Mouse (Mus musculus) spleen, adult 2 months (tissue): ENCODE measurements at regions not wholly inside any gene's neighbourhood (a gene's known extent, or its start where the extent isn't known, plus 50 kb on each side); places are given as distances from the start of the nearest gene placed in this dataset.

ENCODE experiments used
- DNase-seq, 2 experiments: peaks; one replicate each; pipeline versions ENCODE4 v3.0.0 to v3.0.0-alpha.2; 2012 to 2021; ENCODE audit warnings: low spot score in 2 of 2, low read depth in 1 of 2
- H3K27ac ChIP-seq: fragments of 200-500 bp; 2 replicates; pipeline ENCODE4 v1.5.1; 2012; ENCODE audit warnings: low read length, inconsistent platforms; ENCODE audit not compliant: insufficient read depth
- H3K27me3 ChIP-seq: fragments of 200-500 bp; 2 replicates; pipeline ENCODE4 v1.6.1; 2012; ENCODE audit warnings: mild to moderate bottlenecking, moderate library complexity, low read length, inconsistent platforms; ENCODE audit not compliant: control insufficient read depth, insufficient read depth
- H3K36me3 ChIP-seq: fragments of 200-500 bp; 2 replicates; pipeline ENCODE4 v1.6.1; 2012; ENCODE audit warnings: mild to moderate bottlenecking, low read length, inconsistent platforms; ENCODE audit not compliant: control insufficient read depth, insufficient read depth
- H3K4me1 ChIP-seq: fragments of 200-500 bp; 2 replicates; pipeline ENCODE4 v1.6.1; 2011; ENCODE audit warnings: inconsistent platforms; ENCODE audit not compliant: control insufficient read depth, insufficient read depth, insufficient read length
- H3K4me3 ChIP-seq: fragments of 200-500 bp; 2 replicates; pipeline ENCODE4 v1.5.1; 2011; ENCODE audit warnings: mild to moderate bottlenecking, inconsistent platforms; ENCODE audit not compliant: insufficient read depth, insufficient read length; ENCODE audit errors: extremely low read depth
- CTCF ChIP-seq: fragments of 200-500 bp; IDR thresholded peaks from 2 replicates; pipeline ENCODE4 v1.5.1; 2011; ENCODE audit warnings: mild to moderate bottlenecking, inconsistent platforms; ENCODE audit not compliant: insufficient read depth, insufficient read length, insufficient replicate concordance; ENCODE audit errors: extremely low read depth
- POLR2A ChIP-seq: fragments of 200-500 bp; IDR thresholded peaks from 2 replicates; pipeline ENCODE4 v1.6.1; 2011; ENCODE audit warnings: low read depth, low read length, inconsistent platforms
- WGBS: fragments of 180-500 bp; shearing (Covaris S2); methylation state at CpG from one replicate; pipeline ENCODE4 v1.1.7; 2018; 5-methylcytosine and 5-hydroxymethylcytosine counted together

- Histone ChIP-seq H3K27me3 (no peaks in the 10 kb centered on the region), H3K4me3 (no peak overlapping the region), H3K27ac (no peak overlapping the region), H3K4me1 (no peaks in the 10 kb centered on the region), H3K36me3 (no peaks in the 10 kb centered on the region)
- DNase-seq = no peak
- 87% methylated on average over 4 of the region's 4 CpGs for WGBS
- TF ChIP-seq CTCF (no peak), POLR2A (no peak)
These were observed 279.2 kb downstream of the 4933412E24Rik start for GRCm38 (mm10) chr15:59737247-59737646.

- no peak for TF ChIP-seq POLR2A
- no peak for TF ChIP-seq CTCF
- Histone ChIP-seq H3K27me3 (no peaks in the 10 kb centered on the region), H3K4me3 (no peak overlapping the region), H3K36me3 (no peaks in the 10 kb centered on the region), H3K4me1 (no peaks in the 10 kb centered on the region; the same call in 1 of the 2 replicates), H3K27ac (no peak overlapping the region)
- 89% methylated on average over 1 of the region's 1 CpGs for WGBS
- DNase-seq = no peak
These were observed 282.0 kb downstream of the 4933412E24Rik start for GRCm38 (mm10) chr15:59734376-59734775.

GRCm38 (mm10) chr15:59733932-59734331, 282.5 kb downstream of the 4933412E24Rik start:
- H3K4me1 ChIP-seq = no peaks in the 10 kb centered on the region; the same call in 1 of the 2 replicates
- no peak overlapping the region for H3K27ac ChIP-seq
- no peak for DNase-seq
- H3K4me3 ChIP-seq = no peak overlapping the region
- TF ChIP-seq CTCF (no peak), POLR2A (no peak)
- 82% methylated on average over 3 of the region's 3 CpGs for WGBS
- H3K36me3 ChIP-seq = no peaks in the 10 kb centered on the region
- no peaks in the 10 kb centered on the region for H3K27me3 ChIP-seq

- no peak for DNase-seq
- no peak overlapping the region for H3K4me3 ChIP-seq
- 78% methylated on average over 12 of the region's 12 CpGs for WGBS
These were observed 283.2 kb downstream of the 4933412E24Rik start for GRCm38 (mm10) chr15:59733031-59733810.

GRCm38 (mm10) chr15:59731129-59731528, 285.3 kb downstream of the 4933412E24Rik start:
- no peaks in the 10 kb centered on the region for H3K27me3 ChIP-seq
- DNase-seq = no peak
- H3K4me1 ChIP-seq = peaks cover 8% of the 10 kb centered on the region; the same call in 1 of the 2 replicates
- no peak overlapping the region for H3K27ac ChIP-seq
- no peaks in the 10 kb centered on the region for H3K36me3 ChIP-seq
- no peak overlapping the region for H3K4me3 ChIP-seq
- WGBS = 73% methylated on average over 8 of the region's 8 CpGs
- no peak for TF ChIP-seq CTCF
- no peak for TF ChIP-seq POLR2A

More at GRCm38 (mm10) chr15:59733031-59733810, 283.2 kb downstream of the 4933412E24Rik start:
- Histone ChIP-seq H3K27ac (no peak overlapping the region), H3K27me3 (no peaks in the 10 kb centered on the region), H3K4me1 (peaks cover 6% of the 10 kb centered on the region; the same call in 1 of the 2 replicates), H3K36me3 (no peaks in the 10 kb centered on the region)
- TF ChIP-seq POLR2A (no peak), CTCF (no peak)

- DNase-seq = no peak
- Histone ChIP-seq H3K4me3 (no peak overlapping the region), H3K27ac (peak overlapping the region; percentile 20; the same call in 1 of the 2 replicates), H3K27me3 (no peaks in the 10 kb centered on the region), H3K36me3 (no peaks in the 10 kb centered on the region), H3K4me1 (peaks cover 8% of the 10 kb centered on the region; the same call in 1 of the 2 replicates)
- TF ChIP-seq POLR2A = no peak
- TF ChIP-seq CTCF = no peak
- 22% methylated on average over 11 of the region's 11 CpGs for WGBS
These were observed 287.4 kb downstream of the 4933412E24Rik start for GRCm38 (mm10) chr15:59728817-59729560.

GRCm38 (mm10) chr15:59728131-59728601, 288.2 kb downstream of the 4933412E24Rik start:
- TF ChIP-seq CTCF (no peak), POLR2A (no peak)
- no peaks in the 10 kb centered on the region for H3K36me3 ChIP-seq
- DNase-seq = peak; percentile 28 to 35
- H3K4me1 ChIP-seq = peaks cover 8% of the 10 kb centered on the region; the same call in 1 of the 2 replicates
- H3K4me3 ChIP-seq = no peak overlapping the region
- H3K27ac ChIP-seq = peak overlapping the region; percentile 20
- WGBS = 23% methylated on average over 8 of the region's 8 CpGs
- no peaks in the 10 kb centered on the region for H3K27me3 ChIP-seq
